Mouse (Mus musculus) heart, embryonic 14.5 days (tissue): ENCODE measurements around the gene Man1a. TPM values are rescaled to one million over a fixed set of nuclear protein-coding genes. Genes with fewer than 3 reads are reported as not detected.

Experiments
- ATAC-seq: fragments of 200-750 bp; cut with Nextera tagmentation; 2 replicates; pipeline ENCODE4 v1.8.0; 2017; ENCODE audit warnings: low read depth, moderate TSS enrichment; ENCODE audit not compliant: insufficient number of reproducible peaks, insufficient read depth, low FRiP score
- H3K27ac ChIP-seq, 2 experiments: fragments of 200-500 bp in 1 of 2; fragments of 300-500 bp in 1 of 2; sonication (generic) in 1 of 2; replicated peaks in 1 of 2; 2 replicates each; pipeline ENCODE4 v1.5.1; 2012 to 2014; ENCODE audit warnings: low read depth in 2 of 2, low read length in 2 of 2, control low read depth in 1 of 2, mild to moderate bottlenecking in 1 of 2, mixed read lengths in 1 of 2; ENCODE audit not compliant: control insufficient read depth in 1 of 2, insufficient read depth in 1 of 2
- H3K27me3 ChIP-seq: fragments of 300-500 bp; sonication (generic); 2 replicates; pipeline ENCODE4 v1.6.1; 2014; ENCODE audit warnings: mild to moderate bottlenecking, low read length, control low read depth; ENCODE audit not compliant: control insufficient read depth, insufficient read depth
- H3K36me3 ChIP-seq: fragments of 300-500 bp; sonication (generic); 2 replicates; pipeline ENCODE4 v1.6.1; 2014; ENCODE audit warnings: mild to moderate bottlenecking, control low read depth, low read length, mixed read lengths; ENCODE audit not compliant: control insufficient read depth, insufficient read depth
- H3K4me1 ChIP-seq, 2 experiments: fragments of 200-500 bp in 1 of 2; fragments of 300-500 bp in 1 of 2; sonication (generic) in 1 of 2; 2 replicates each; pipeline ENCODE4 v1.6.1; 2012 to 2014; ENCODE audit warnings: low read length in 2 of 2, control low read depth in 1 of 2, mixed read lengths in 1 of 2; ENCODE audit not compliant: control insufficient read depth in 2 of 2, insufficient read depth in 2 of 2
- H3K4me2 ChIP-seq: fragments of 300-500 bp; sonication (generic); 2 replicates; pipeline ENCODE4 v1.6.1; 2014; ENCODE audit warnings: mild to moderate bottlenecking, low read length
- H3K4me3 ChIP-seq, 2 experiments: fragments of 200-500 bp in 1 of 2; fragments of 300-500 bp in 1 of 2; sonication (generic) in 1 of 2; 2 replicates each; pipeline ENCODE4 v1.5.1; 2012 to 2014; ENCODE audit warnings: low read length in 2 of 2, mild to moderate bottlenecking in 2 of 2, control low read depth in 1 of 2, low read depth in 1 of 2, moderate library complexity in 1 of 2; ENCODE audit not compliant: control insufficient read depth in 1 of 2, insufficient read depth in 1 of 2
- H3K9ac ChIP-seq: fragments of 300-500 bp; sonication (generic); 2 replicates; pipeline ENCODE4 v1.6.1; 2014; ENCODE audit warnings: mild to moderate bottlenecking, low read length
- H3K9me3 ChIP-seq: fragments of 300-500 bp; sonication (generic); 2 replicates; pipeline ENCODE4 v1.6.1; 2016; ENCODE audit warnings: low read length, control low read depth; ENCODE audit not compliant: control insufficient read depth
- WGBS: fragments of 180-500 bp; shearing (Covaris S2); extraction: QIAGEN DNeasy Blood & Tissue Kit; methylation state at CpG from one replicate; pipeline ENCODE4 v1.1.7; 2014; 5-methylcytosine and 5-hydroxymethylcytosine counted together
- polyA plus RNA-seq: library from polyadenylated mRNA; unstranded; fragments of >200 nt; fragmentation: Nextera tagmentation; extraction: Ambion mirVana; gene quantifications from 2 replicates; pipeline ENCODE4 v1.2.1, GENCODE M21; 2014

Man1a gene
- polyA plus RNA-seq, 1 experiment from 2014 or later, result 8.1 TPM

GRCm38 (mm10) chr10:54042212-54042840 is 34.1 kb downstream of the Man1a start:
- H3K4me1 ChIP-seq, result peaks cover 17 to 33% of the 10 kb centered on the region in 2 experiments
- H3K27ac ChIP-seq, result no peak overlapping the region
- no peaks in the 10 kb centered on the region for H3K27me3 ChIP-seq
- WGBS, result 90% methylated on average over 7 of the region's 7 CpGs
- H3K4me2 ChIP-seq, result no peak overlapping the region
- H3K9ac ChIP-seq, result no peak overlapping the region
- ATAC-seq, result no peak
- H3K36me3 ChIP-seq, result no peaks in the 10 kb centered on the region
- H3K4me3 ChIP-seq, result no peak overlapping the region
- H3K9me3 ChIP-seq, result no peaks in the 10 kb centered on the region

- peak; percentile 76; the same call in 1 of the 2 replicates for ATAC-seq
- 28% methylated on average over 11 of the region's 11 CpGs for WGBS
- peaks cover 17 to 33% of the 10 kb centered on the region in 2 experiments for H3K4me1 ChIP-seq
- no peak overlapping the region for H3K4me3 ChIP-seq
- peak overlapping the region; percentile 17 for H3K4me2 ChIP-seq
- H3K9me3 ChIP-seq, result no peaks in the 10 kb centered on the region
- H3K27me3 ChIP-seq, result no peaks in the 10 kb centered on the region
- H3K36me3 ChIP-seq, result no peaks in the 10 kb centered on the region
- H3K27ac ChIP-seq, result peak overlapping the region; percentile 66 to 77
- H3K9ac ChIP-seq, result no peak overlapping the region
Observed at GRCm38 (mm10) chr10:54040261-54041165, 35.9 kb downstream of the Man1a start.

- WGBS, result 74% methylated on average over 4 of the region's 4 CpGs
- peak overlapping the region; percentile 17; the same call in 1 of the 2 replicates for H3K4me2 ChIP-seq
Observed at GRCm38 (mm10) chr10:54039754-54040153, 36.7 kb downstream of the Man1a start.

GRCm38 (mm10) chr10:54038734-54039133 is 37.7 kb downstream of the Man1a start:
- Histone ChIP-seq H3K4me2 (peak overlapping the region; percentile 38), H3K4me1 (peaks cover 17 to 33% of the 10 kb centered on the region in 2 experiments), H3K36me3 (no peaks in the 10 kb centered on the region), H3K9ac (no peak overlapping the region), H3K9me3 (no peaks in the 10 kb centered on the region), H3K27me3 (no peaks in the 10 kb centered on the region), H3K4me3 (no peak overlapping the region), H3K27ac (peak overlapping the region; percentile 75 to 85)
- WGBS, result 6% methylated on average over 10 of the region's 10 CpGs
- no peak for ATAC-seq

More at GRCm38 (mm10) chr10:54039754-54040153, 36.7 kb downstream of the Man1a start:
- no peaks in the 10 kb centered on the region for H3K27me3 ChIP-seq
- peaks cover 17 to 33% of the 10 kb centered on the region in 2 experiments for H3K4me1 ChIP-seq
- no peak overlapping the region for H3K4me3 ChIP-seq
- ATAC-seq, result no peak
- H3K9me3 ChIP-seq, result no peaks in the 10 kb centered on the region
- H3K36me3 ChIP-seq, result no peaks in the 10 kb centered on the region
- H3K27ac ChIP-seq, result peak overlapping the region; percentile 66 to 77; a peak in 3 of 4 replicates
- H3K9ac ChIP-seq, result no peak overlapping the region

GRCm38 (mm10) chr10:54038180-54038579 is 38.2 kb downstream of the Man1a start:
- Histone ChIP-seq H3K36me3 (no peaks in the 10 kb centered on the region), H3K4me3 (no peak overlapping the region), H3K27me3 (no peaks in the 10 kb centered on the region), H3K27ac (peak overlapping the region; percentile 75 to 85), H3K4me1 (peaks cover 17 to 33% of the 10 kb centered on the region in 2 experiments), H3K9me3 (no peaks in the 10 kb centered on the region), H3K4me2 (peak overlapping the region; percentile 38), H3K9ac (no peak overlapping the region)
- ATAC-seq, result no peak
- WGBS, result 5% methylated on average over 5 of the region's 5 CpGs

- no peaks in the 10 kb centered on the region for H3K9me3 ChIP-seq
- no peaks in the 10 kb centered on the region for H3K36me3 ChIP-seq
- H3K4me3 ChIP-seq, result no peak overlapping the region
- no peak overlapping the region for H3K9ac ChIP-seq
- WGBS, result 65% methylated on average over 10 of the region's 10 CpGs
- no peak overlapping the region for H3K4me2 ChIP-seq
- 0 out of 4 replicates have a peak overlapping the region, but pooled peaks of 1 of the 2 experiments have one; percentile 27 for H3K27ac ChIP-seq
- ATAC-seq, result no peak
- H3K27me3 ChIP-seq, result no peaks in the 10 kb centered on the region
- peaks cover 20 to 37% of the 10 kb centered on the region in 2 experiments for H3K4me1 ChIP-seq
Observed at GRCm38 (mm10) chr10:54037348-54038010, 38.9 kb downstream of the Man1a start.

DNA sequence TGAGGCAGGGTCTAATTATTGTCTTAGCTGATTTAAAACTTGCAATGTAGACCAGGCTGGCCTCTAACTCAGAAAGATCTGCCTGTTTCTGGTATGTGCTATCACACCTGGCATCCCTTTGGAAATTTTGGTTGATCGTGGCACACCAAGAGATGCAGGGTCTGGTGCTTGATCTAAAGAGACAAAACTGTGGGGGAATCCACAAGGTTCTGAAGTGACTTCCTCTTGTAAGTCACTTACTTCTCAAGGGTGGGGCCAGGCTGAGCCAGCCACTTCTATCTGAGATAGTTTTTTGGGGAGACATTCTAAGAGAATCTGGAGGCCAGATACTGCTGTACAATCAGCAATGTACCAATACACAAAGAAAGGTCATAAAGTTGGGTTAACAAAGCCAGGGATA is 40.8 kb downstream of the Man1a start:
- Histone ChIP-seq H3K9ac (no peak overlapping the region), H3K4me3 (no peak overlapping the region), H3K4me1 (peaks cover 19 to 37% of the 10 kb centered on the region in 2 experiments), H3K36me3 (no peaks in the 10 kb centered on the region), H3K4me2 (no peak overlapping the region), H3K27ac (no peak overlapping the region), H3K9me3 (no peaks in the 10 kb centered on the region), H3K27me3 (no peaks in the 10 kb centered on the region)
- ATAC-seq, result no peak
- 82% methylated on average over 1 of the region's 1 CpGs for WGBS
